Mouse (Mus musculus) kidney, adult 2 months (tissue): ENCODE measurements around the gene Olfr307. TPM values are rescaled to one million over a fixed set of nuclear protein-coding genes. Genes with fewer than 3 reads are reported as not detected.

Source experiments
- DNase-seq: peaks from one replicate; pipeline ENCODE4 v3.0.0; 2021
- H3K27ac ChIP-seq: fragments of 200-500 bp; 2 replicates; pipeline ENCODE4 v1.5.1; 2012; ENCODE audit warnings: low read depth, low read length, control low read depth, inconsistent platforms; ENCODE audit not compliant: insufficient read depth
- H3K27me3 ChIP-seq: fragments of 200-500 bp; replicated peaks from 2 replicates; pipeline ENCODE4 v1.6.1; 2012; ENCODE audit warnings: mild to moderate bottlenecking, moderate library complexity, low read length, inconsistent platforms; ENCODE audit not compliant: control insufficient read depth, insufficient read depth
- H3K36me3 ChIP-seq: fragments of 200-500 bp; 2 replicates; pipeline ENCODE4 v1.6.1; 2012; ENCODE audit warnings: mild to moderate bottlenecking, moderate library complexity, low read length, inconsistent platforms; ENCODE audit not compliant: control insufficient read depth, insufficient read depth
- H3K4me1 ChIP-seq: fragments of 200-500 bp; 2 replicates; pipeline ENCODE4 v1.6.1; 2011; ENCODE audit warnings: low read length; ENCODE audit not compliant: control insufficient read depth, insufficient read depth
- H3K4me3 ChIP-seq: fragments of 200-500 bp; 2 replicates; pipeline ENCODE4 v1.5.1; 2011; ENCODE audit warnings: mild to moderate bottlenecking, low read depth, low read length, control low read depth; ENCODE audit not compliant: insufficient read depth
- CTCF ChIP-seq: fragments of 200-500 bp; conservative IDR thresholded peaks from 2 replicates; pipeline ENCODE4 v1.5.1; 2011; ENCODE audit warnings: low read depth, mild to moderate bottlenecking, control low read depth, low read length, moderate library complexity, mixed read lengths; ENCODE audit not compliant: insufficient read depth, insufficient read length
- POLR2A ChIP-seq: fragments of 200-500 bp; IDR thresholded peaks from one replicate; pipeline ENCODE4 v1.6.1; 2011; ENCODE audit warnings: low read depth, low read length, control low read depth
- WGBS: fragments of 180-500 bp; shearing (Covaris S2); methylation state at CpG from one replicate; pipeline ENCODE4 v1.1.7; 2018; 5-methylcytosine and 5-hydroxymethylcytosine counted together
- polyA plus RNA-seq: library from polyadenylated mRNA; depleted of rRNA; stranded (reverse); fragments of >200 nt; gene quantifications from 2 replicates; pipeline ENCODE4 v1.2.3, GENCODE M21; 2012; rRNA removed

Gene Olfr307
- polyA plus RNA-seq, 1 experiment = not detected

- DNase-seq = no peak
- no peak within 1 kb of the TSS for H3K27ac ChIP-seq
- H3K27me3 ChIP-seq = no peaks in the 10 kb centered on the region
- no peaks in the 10 kb centered on the region for H3K36me3 ChIP-seq
- TF ChIP-seq POLR2A = no peak
- TF ChIP-seq CTCF = no peak
- no peak within 1 kb of the TSS for H3K4me3 ChIP-seq
- no peaks in the 10 kb centered on the region for H3K4me1 ChIP-seq
These were observed 11.9 kb downstream of the Olfr307 start, which contains the start of gene Olfr308 for GRCm38 (mm10) chr7:86325530-86325929. Gene Olfr308 (minus strand): TSS chr7:86325630.

DNA sequence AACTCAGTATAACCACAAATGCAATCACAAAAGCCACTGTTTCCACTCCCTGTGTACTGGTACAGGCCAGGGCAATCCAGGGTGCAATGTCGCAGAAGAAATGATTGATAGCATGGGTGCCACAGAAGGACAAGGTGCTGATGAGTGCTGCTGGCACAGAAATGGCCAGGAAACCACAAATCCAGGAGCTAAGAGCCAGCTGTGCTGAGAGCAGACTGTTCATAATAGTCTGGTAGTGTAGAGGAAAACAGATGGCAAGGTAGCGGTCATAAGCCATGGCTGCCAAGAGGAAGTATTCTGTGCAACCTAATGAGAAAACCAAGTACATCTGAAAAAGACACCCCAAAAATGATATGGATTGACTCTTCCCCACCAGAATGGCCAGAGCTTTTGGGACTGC, 16.1 kb downstream of the Olfr307 start:
- Histone ChIP-seq H3K4me3 (no peak overlapping the region), H3K4me1 (no peaks in the 10 kb centered on the region), H3K36me3 (no peaks in the 10 kb centered on the region), H3K27me3 (no peaks in the 10 kb centered on the region), H3K27ac (no peak overlapping the region)
- no peak for DNase-seq
- 94% methylated on average over 2 of the region's 2 CpGs for WGBS
- TF ChIP-seq CTCF (no peak), POLR2A (no peak)

DNA sequence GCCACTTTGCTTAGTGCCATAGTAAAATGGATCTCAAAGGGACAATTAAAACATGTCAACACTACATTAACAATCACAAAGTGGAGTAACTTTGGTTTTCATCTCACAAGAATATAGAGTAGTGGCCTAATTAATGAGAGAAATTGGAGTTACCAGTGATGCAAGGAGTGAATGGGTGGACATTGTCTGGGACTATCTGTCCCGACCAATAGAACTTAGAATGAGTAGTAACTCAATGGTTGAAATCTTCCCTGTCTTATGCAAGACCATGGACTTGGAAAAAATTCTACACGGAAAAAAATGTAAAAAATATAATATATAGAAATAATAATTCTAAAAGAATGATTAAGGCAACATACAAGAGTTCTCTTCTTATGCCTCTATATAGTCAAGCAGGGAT, 23.8 kb downstream of the Olfr307 start, which contains the start of gene Olfr309:
Gene Olfr309, minus strand, starts transcription at position 101 of the 400 bp plus-strand sequence.
- Histone ChIP-seq H3K27me3 (no peaks in the 10 kb centered on the region), H3K36me3 (no peaks in the 10 kb centered on the region), H3K4me1 (no peaks in the 10 kb centered on the region), H3K4me3 (no peak within 1 kb of the TSS), H3K27ac (no peak within 1 kb of the TSS)
- TF ChIP-seq POLR2A (no peak), CTCF (no peak)
- 62% methylated on average over 2 of the region's 2 CpGs for WGBS
- DNase-seq = no peak

Other genes with a start within 250 kb of the Olfr307 start
- gene Vmn2r75, start 165.8 kb downstream of the Olfr307 start, polyA plus RNA-seq = not detected in 2 replicates
- gene Vmn2r76, start 91.3 kb downstream of the Olfr307 start, polyA plus RNA-seq = not detected in 2 replicates
- not detected in 2 replicates for gene Olfr310, start 60.4 kb downstream of the Olfr307 start, polyA plus RNA-seq
- gene Olfr309, start 23.9 kb downstream of the Olfr307 start, polyA plus RNA-seq = not detected in 2 replicates
- not detected in 2 replicates for gene Olfr308, start 12.0 kb downstream of the Olfr307 start, polyA plus RNA-seq
- not detected in 2 replicates for gene Olfr305, start 29.3 kb upstream of the Olfr307 start, polyA plus RNA-seq
- gene Olfr304, start 49.1 kb upstream of the Olfr307 start, polyA plus RNA-seq = not detected in 2 replicates
- gene Olfr303, start 60.2 kb upstream of the Olfr307 start, polyA plus RNA-seq = not detected in 2 replicates
- gene Olfr301, start 66.3 kb upstream of the Olfr307 start, polyA plus RNA-seq = not detected in 2 replicates
- gene Olfr299, start 122.3 kb upstream of the Olfr307 start, polyA plus RNA-seq = not detected in 2 replicates
- gene Olfr298, start 154.9 kb upstream of the Olfr307 start, polyA plus RNA-seq = not detected in 2 replicates
- gene Olfr297, start 182.4 kb upstream of the Olfr307 start, polyA plus RNA-seq = not detected in 2 replicates
- gene Olfr295, start 246.3 kb upstream of the Olfr307 start, polyA plus RNA-seq = not detected in 2 replicates